Mouse (Mus musculus) c-Kit-positive CD71-positive TER-119-negative erythroid progenitor cells, embryonic 14.5 days (primary cell): ENCODE measurements around the gene Zfhx2.
A peak's percentile ranks its signal among the peaks of the same experiment; 100 is the strongest.

Experiments
- DNase-seq: peaks from one replicate; pipeline ENCODE4 v3.0.0-alpha.2; 2013; ENCODE audit warnings: low read depth

Zfhx2 gene

DNA sequence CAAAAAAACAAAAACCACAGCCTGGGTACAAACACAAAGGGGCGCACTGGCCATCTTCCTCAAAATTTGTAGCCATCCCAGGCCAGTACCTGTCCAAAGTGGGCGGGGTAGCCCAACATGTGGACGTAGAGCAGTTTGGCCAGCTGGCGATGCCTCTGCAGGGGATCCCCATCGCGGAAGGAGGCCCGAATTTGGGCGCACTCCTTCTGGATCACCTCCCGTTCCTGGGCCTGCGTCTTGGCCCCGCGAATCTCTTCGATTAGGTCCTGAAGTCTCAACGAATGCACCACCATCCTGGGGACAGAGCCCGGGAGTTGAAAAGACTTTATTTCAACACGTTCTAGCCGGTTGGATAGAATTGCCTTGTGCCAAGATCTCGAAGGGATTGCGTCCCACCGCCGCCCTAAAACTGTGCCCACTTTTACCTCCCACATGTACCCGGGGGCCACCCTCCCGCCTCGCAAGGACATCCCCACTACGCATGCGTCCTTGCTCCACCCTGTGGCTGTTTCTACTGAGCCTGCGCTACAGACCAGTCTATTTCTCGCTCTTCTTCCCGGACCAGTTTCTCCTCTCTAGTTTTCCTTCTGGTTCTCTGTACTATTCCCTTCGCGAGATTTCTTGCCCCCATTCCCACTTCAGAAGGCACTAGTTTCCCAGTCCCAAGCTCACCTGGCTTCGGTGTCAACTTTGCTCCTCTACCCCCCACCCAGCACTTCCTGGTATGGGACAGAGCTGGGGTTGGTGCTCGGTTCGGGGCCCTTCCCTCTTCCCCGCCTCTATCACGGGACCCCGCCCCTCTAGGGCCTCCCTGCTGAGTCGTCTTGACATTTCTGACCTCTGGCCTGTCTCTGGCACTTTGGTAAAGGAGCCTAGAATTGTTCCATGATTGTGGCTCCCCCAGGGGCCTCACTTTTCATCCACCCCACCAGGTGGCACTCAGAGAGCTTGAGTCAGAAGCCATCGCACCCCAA is 14.0 kb upstream of the Zfhx2 start, which contains the start of gene Ap1g2:
Gene Ap1g2, minus strand, starts transcription at position 758 of the 974 bp plus-strand sequence.
- DNase-seq, result peak; percentile 80

DNA sequence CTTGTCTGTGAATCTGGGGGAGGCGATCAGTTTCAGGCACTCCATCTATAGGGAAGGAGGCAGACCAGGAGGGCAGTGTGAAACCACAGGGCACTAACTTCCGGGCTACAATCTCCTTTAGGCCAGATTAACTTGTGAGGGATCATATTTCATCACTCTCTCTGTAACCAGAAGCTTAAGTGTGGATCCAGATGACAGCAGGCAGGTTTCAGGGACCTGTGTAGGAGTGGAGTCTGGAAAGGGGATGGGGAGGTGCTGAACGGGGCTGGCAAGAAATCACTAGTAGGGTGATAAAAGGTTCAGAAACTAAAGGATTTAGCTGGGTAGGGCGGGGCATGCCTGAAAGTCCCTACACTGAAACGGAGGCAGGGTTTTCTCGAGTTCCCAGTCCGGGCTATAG is 13.3 kb upstream of the Zfhx2 start:
- DNase-seq, result no peak

GRCm38 (mm10) chr14:55104365-55104764 is 12.2 kb upstream of the Zfhx2 start:
- no peak for DNase-seq

- no peak for DNase-seq
Observed at GRCm38 (mm10) chr14:55102253-55102785, 10.2 kb upstream of the Zfhx2 start.

DNA sequence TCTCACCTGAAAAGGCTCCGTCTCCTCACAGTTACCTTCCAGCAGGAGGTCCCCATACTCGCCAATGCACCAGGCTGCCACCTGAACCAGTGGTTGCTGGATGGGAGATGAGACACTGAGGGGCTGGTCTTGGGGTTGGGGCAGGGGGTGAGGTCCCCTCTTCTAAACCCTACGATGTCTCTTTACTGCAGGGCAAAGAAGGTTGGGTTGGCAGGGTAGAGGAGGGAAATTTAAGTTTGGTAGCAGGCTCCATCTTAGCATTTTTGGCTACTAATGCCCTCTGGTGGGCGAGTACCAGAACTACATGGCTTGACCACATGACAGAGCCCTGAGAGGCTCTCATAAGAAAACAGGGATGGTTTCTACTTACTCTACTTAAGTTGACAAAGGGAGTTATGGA is 9.5 kb upstream of the Zfhx2 start:
- no peak for DNase-seq

- DNase-seq, result no peak
Observed at GRCm38 (mm10) chr14:55098067-55098466, 5.9 kb upstream of the Zfhx2 start.

- DNase-seq, result no peak
Observed at GRCm38 (mm10) chr14:55097646-55098045, 5.5 kb upstream of the Zfhx2 start.

DNA sequence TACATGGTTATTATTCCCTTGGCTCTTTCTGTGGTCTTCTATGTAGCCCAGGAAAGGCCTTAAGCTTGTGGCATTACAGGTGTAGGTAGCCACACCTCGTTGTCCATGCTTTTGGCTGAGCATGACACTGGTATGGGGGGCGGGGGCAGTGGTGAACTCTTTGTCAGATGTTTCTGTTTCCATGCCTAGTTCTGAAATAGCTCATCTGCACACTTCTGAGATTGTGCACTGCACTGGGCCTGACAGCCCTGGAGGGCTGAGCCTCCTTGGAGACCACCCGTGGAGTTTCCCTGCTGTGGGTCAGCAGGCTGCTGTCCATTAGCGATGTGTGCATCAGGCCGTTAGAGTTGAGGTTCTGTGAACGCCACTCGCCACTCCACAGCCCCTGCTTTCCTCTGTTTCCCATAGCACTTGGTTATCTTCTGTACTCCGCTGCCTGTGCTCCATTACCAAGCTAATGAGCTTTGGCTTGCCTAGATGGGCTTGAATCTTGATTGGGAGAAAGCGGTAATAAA is 4.5 kb upstream of the Zfhx2 start:
- DNase-seq, result no peak

- no peak for DNase-seq
Observed at GRCm38 (mm10) chr14:55095671-55096070, 3.5 kb upstream of the Zfhx2 start.

- no peak for DNase-seq
Observed at GRCm38 (mm10) chr14:55095263-55095662, 3.1 kb upstream of the Zfhx2 start.

DNA sequence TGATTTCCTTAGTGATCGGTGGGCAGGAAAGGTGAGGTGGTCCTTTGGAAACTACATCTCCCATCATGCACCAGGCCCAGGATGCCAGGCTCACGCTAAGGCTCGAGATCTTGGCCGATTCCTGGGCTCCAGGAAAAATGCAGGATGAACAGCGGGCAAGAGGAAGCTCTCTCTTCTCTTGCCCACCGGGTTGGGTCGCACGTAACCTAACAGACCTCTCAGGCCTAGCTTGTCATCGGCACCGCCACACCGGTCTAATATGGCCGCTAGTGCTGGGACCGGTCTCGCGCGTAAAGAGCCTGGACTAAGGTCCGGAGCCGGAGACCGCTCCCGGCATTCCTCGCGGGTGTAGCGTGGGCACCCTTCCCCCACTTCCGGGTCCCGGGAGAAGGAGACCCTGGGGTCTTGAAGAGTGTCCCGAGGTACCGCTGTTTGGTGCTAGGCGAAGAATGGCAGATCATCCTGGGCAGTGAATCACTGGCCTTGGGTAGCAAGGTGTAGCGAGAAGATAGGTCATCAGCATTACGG is 2.6 kb upstream of the Zfhx2 start, which contains the start of gene Thtpa:
Gene Thtpa, plus strand, starts transcription at position 81 of the 528 bp plus-strand sequence.
- no peak for DNase-seq

- DNase-seq, result no peak
Observed at GRCm38 (mm10) chr14:55093927-55094326, 1.8 kb upstream of the Zfhx2 start.

- DNase-seq, result no peak
Observed at GRCm38 (mm10) chr14:55091209-55091865, 787 bp downstream of the Zfhx2 start.

- DNase-seq, result no peak
Observed at GRCm38 (mm10) chr14:55089199-55089947, 2.8 kb downstream of the Zfhx2 start.

GRCm38 (mm10) chr14:55086009-55086514 is 6.1 kb downstream of the Zfhx2 start:
- no peak for DNase-seq

DNA sequence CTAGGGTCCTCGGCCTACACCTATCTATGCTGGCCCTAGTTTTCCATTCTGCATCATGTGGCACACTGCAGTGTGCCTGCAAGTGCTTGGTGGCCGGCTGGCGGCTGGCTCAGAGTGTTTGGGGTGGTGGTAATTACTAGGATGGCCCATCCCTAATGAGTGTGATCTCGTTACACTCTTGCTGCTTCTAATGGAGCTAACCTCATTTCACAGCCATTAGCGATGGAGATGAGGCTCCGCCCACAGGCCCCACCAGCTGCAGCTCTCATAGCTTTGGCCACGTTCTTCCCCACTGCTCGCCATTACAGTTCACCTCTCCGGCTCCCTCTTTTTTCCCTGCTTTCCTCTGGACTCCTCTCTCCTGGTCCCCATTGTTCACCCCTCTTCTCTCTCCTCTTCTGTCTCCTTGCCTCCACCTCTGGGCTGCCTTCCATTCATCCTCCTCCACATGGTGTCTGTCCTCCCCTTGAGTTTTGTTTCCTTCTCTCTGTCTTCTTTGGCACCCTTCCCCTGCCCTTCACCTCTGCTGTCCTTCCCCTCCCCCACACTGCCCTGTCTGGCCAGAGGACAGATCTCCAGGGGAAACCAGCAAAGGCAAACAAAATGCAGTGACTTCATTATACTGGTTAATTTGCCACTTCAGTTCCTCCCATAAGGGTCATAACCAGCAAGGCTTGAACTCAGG is 6.7 kb downstream of the Zfhx2 start:
- DNase-seq, result no peak

GRCm38 (mm10) chr14:55083481-55083880 is 8.6 kb downstream of the Zfhx2 start:
- no peak for DNase-seq

DNA sequence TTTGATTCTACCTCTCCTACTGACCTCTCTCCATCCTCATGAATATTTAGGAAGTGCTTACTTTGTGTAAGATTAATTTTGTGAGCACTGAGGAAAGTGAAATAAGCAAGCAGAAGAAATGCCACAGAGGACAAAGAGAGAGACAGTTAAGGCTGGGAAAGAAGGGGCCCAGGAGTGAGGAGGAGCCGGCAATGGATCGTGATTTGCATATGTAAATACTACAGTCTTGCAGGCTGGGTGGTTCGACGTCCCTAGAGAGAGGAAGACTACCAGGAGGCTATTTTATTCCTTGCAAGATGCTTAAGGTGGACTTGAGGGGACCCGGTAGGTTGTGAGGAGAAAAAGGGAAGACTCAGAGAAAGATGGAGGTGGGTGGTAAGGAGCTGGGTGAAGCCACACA is 11.0 kb downstream of the Zfhx2 start:
- no peak for DNase-seq

- DNase-seq, result peak; percentile 56
Observed at GRCm38 (mm10) chr14:55079214-55079970, 12.7 kb downstream of the Zfhx2 start.
